In genomic region chr16:58670643-58671042, GRCm38 (mm10) we compare ENCODE assay signal across 8 mouse cellular contexts. TPM values are rescaled to one million over a fixed set of nuclear protein-coding genes. Genes with fewer than 3 reads are reported as not detected.
DNase-seq lines count a peak whose midpoint lies in the region; ATAC-seq and TF ChIP-seq lines count a peak whose summit lies in the region.

No protein-coding gene starts in this region.

- no peaks in the 10 kb centered on the region for H3K27me3 ChIP-seq in forebrain, embryonic 15.5 days
- no peaks in the 10 kb centered on the region for H3K27me3 ChIP-seq in liver, adult 2 months (ENCODE audit: control insufficient read depth, insufficient read depth, low read length)
- H3K27me3 ChIP-seq in stomach, embryonic 15.5 days (replicated peaks): no peaks in the 10 kb centered on the region

- peaks cover 10% of the 10 kb centered on the region; the same call in 1 of the 2 replicates for H3K79me2 ChIP-seq in liver, adult 2 months (ENCODE audit: control insufficient read depth, insufficient read depth, low read length)

- DNase-seq in frontal cortex, postnatal 10 days (ENCODE audit: low spot score in 2 of 2): no peak
- DNase-seq in liver, adult 2 months (ENCODE audit: extremely low read depth, low read depth, low spot score): peak; percentile 46
- no peak for DNase-seq in adrenal gland, adult 18-20 months (ENCODE audit: low spot score in 2 of 2)
- DNase-seq in adrenal gland, postnatal 14 days: no peak

- H3K36me3 ChIP-seq in forebrain, embryonic 15.5 days: peaks cover 19% of the 10 kb centered on the region
- H3K36me3 ChIP-seq in liver, adult 2 months (ENCODE audit: control insufficient read depth, insufficient read depth, low read length): peaks cover 23% of the 10 kb centered on the region
- H3K36me3 ChIP-seq in stomach, embryonic 15.5 days: peaks cover 21% of the 10 kb centered on the region

- peak overlapping the region; percentile 77 for H3K4me3 ChIP-seq in forebrain, embryonic 15.5 days
- peak overlapping the region; percentile 88 for H3K4me3 ChIP-seq in liver, adult 2 months (ENCODE audit: insufficient read depth, low read depth, low read length)
- peak overlapping the region; percentile 97 for H3K4me3 ChIP-seq in stomach, embryonic 15.5 days (replicated peaks)

- peak overlapping the region; percentile 84 for H3K27ac ChIP-seq in forebrain, embryonic 15.5 days (replicated peaks)
- H3K27ac ChIP-seq in liver, adult 2 months (replicated peaks; ENCODE audit: insufficient read depth, low read depth, low read length): peak overlapping the region; percentile 90
- peak overlapping the region; percentile 95 for H3K27ac ChIP-seq in stomach, embryonic 15.5 days

- TF ChIP-seq POLR2A in liver, adult 2 months (IDR thresholded peaks at IDR 0.05; ENCODE audit: extremely low read depth, insufficient read depth, low read length): no peak

- H3K9ac ChIP-seq in forebrain, embryonic 15.5 days (replicated peaks): peak overlapping the region; percentile 68
- peak overlapping the region; percentile 90 for H3K9ac ChIP-seq in liver, adult 2 months (ENCODE audit: low read depth, low read length)
- peak overlapping the region; percentile 86 for H3K9ac ChIP-seq in stomach, embryonic 15.5 days

- WGBS in forebrain, embryonic 15.5 days: under 1% methylated on average over 25 of the region's 25 CpGs
- WGBS in liver, adult 2 months: under 1% methylated on average over 25 of the region's 25 CpGs
- under 1% methylated on average over 25 of the region's 25 CpGs for WGBS in stomach, embryonic 15.5 days

- TF ChIP-seq CTCF in liver, adult 2 months (IDR thresholded peaks at IDR 0.05; ENCODE audit: low read depth, low read length): no peak

- ATAC-seq in frontal cortex, adult (ENCODE audit: low TSS enrichment): peak; percentile 20; the same call in 1 of the 2 replicates
- ATAC-seq in CD4-positive, CD25-positive, alpha-beta regulatory T cell, adult 4 months: peak; percentile 33
- ATAC-seq in forebrain, embryonic 15.5 days (replicated peaks): peak; percentile 51
- ATAC-seq in stomach, embryonic 15.5 days (ENCODE audit: insufficient read depth, low FRiP score, low read depth): no peak

- H3K4me2 ChIP-seq in forebrain, embryonic 15.5 days (replicated peaks): peak overlapping the region; percentile 75
- H3K4me2 ChIP-seq in stomach, embryonic 15.5 days: peak overlapping the region; percentile 66

- H3K9me3 ChIP-seq in forebrain, embryonic 15.5 days: no peaks in the 10 kb centered on the region
- H3K9me3 ChIP-seq in stomach, embryonic 15.5 days: no peaks in the 10 kb centered on the region

- H3K4me1 ChIP-seq in forebrain, embryonic 15.5 days: peaks cover 9% of the 10 kb centered on the region; the same call in 1 of the 2 replicates
- peaks cover 10% of the 10 kb centered on the region; the same call in 1 of the 2 replicates for H3K4me1 ChIP-seq in liver, adult 2 months (ENCODE audit: control insufficient read depth, insufficient read depth, low read length)
- no peaks in the 10 kb centered on the region for H3K4me1 ChIP-seq in stomach, embryonic 15.5 days

RNA-seq across cellular contexts. Expression of gene Cpox, which starts 0.6 kb away (rescaled TPM):
- 10 to 100 TPM; 48.3 to 55.6 TPM for polyA plus RNA-seq in CD4-positive, CD25-positive, alpha-beta regulatory T cell, adult 4 months (2017; shearing (Covaris generic))
- polyA plus RNA-seq in forebrain, embryonic 15.5 days (2015; fragmentation: Nextera tagmentation; extraction: Ambion mirVana): 12.2 and 13.1 TPM in 2 replicates
- total RNA-seq in liver, adult 2 months (2014; rRNA removed): 59.9 and 68.1 TPM in 2 replicates
- 65.0 and 75.2 TPM in 2 replicates for polyA plus RNA-seq in liver, adult 2 months (2012; rRNA removed)
- polyA plus RNA-seq in stomach, embryonic 15.5 days (2015; fragmentation: Nextera tagmentation; extraction: Ambion mirVana): 64.4 and 80.4 TPM in 2 replicates
- 10 to 100 TPM; 11.4 to 14.5 TPM for total RNA-seq in adrenal gland, adult 18-20 months (2021)
- 20.5 and 27.8 TPM in 2 replicates for total RNA-seq in adrenal gland, postnatal 14 days (2021)

RNA-seq across cellular contexts. Expression of gene E330017A01Rik, which starts 32.1 kb away (rescaled TPM):
- not detected for polyA plus RNA-seq in CD4-positive, CD25-positive, alpha-beta regulatory T cell, adult 4 months (2017; shearing (Covaris generic))
- polyA plus RNA-seq in forebrain, embryonic 15.5 days (2015; fragmentation: Nextera tagmentation; extraction: Ambion mirVana): not detected in 2 replicates
- not detected in 2 replicates for total RNA-seq in liver, adult 2 months (2014; rRNA removed)
- polyA plus RNA-seq in liver, adult 2 months (2012; rRNA removed): not detected in 2 replicates
- not detected in 2 replicates for polyA plus RNA-seq in stomach, embryonic 15.5 days (2015; fragmentation: Nextera tagmentation; extraction: Ambion mirVana)
- total RNA-seq in adrenal gland, adult 18-20 months (2021): not detected
- total RNA-seq in adrenal gland, postnatal 14 days (2021): not detected in 2 replicates

RNA-seq across cellular contexts. Expression of gene Gpr15, which starts 48.2 kb away (rescaled TPM):
- polyA plus RNA-seq in CD4-positive, CD25-positive, alpha-beta regulatory T cell, adult 4 months (2017; shearing (Covaris generic)): 10 to 100 TPM; 35.4 to 55.3 TPM
- 0.23 TPM in 1 of 2 replicates, not detected in the other for polyA plus RNA-seq in forebrain, embryonic 15.5 days (2015; fragmentation: Nextera tagmentation; extraction: Ambion mirVana)
- total RNA-seq in liver, adult 2 months (2014; rRNA removed): not detected in 2 replicates
- polyA plus RNA-seq in liver, adult 2 months (2012; rRNA removed): 0.10 TPM in 1 of 2 replicates, not detected in the other
- 0.08 and 0.12 TPM in 2 replicates for polyA plus RNA-seq in stomach, embryonic 15.5 days (2015; fragmentation: Nextera tagmentation; extraction: Ambion mirVana)
- not detected for total RNA-seq in adrenal gland, adult 18-20 months (2021)
- total RNA-seq in adrenal gland, postnatal 14 days (2021): not detected in 2 replicates

RNA-seq across cellular contexts. Expression of gene Gm813, which starts 53.9 kb away (rescaled TPM):
- not detected for polyA plus RNA-seq in CD4-positive, CD25-positive, alpha-beta regulatory T cell, adult 4 months (2017; shearing (Covaris generic))
- polyA plus RNA-seq in forebrain, embryonic 15.5 days (2015; fragmentation: Nextera tagmentation; extraction: Ambion mirVana): not detected in 2 replicates
- total RNA-seq in liver, adult 2 months (2014; rRNA removed): not detected in 2 replicates
- not detected in 2 replicates for polyA plus RNA-seq in liver, adult 2 months (2012; rRNA removed)
- polyA plus RNA-seq in stomach, embryonic 15.5 days (2015; fragmentation: Nextera tagmentation; extraction: Ambion mirVana): not detected in 2 replicates
- total RNA-seq in adrenal gland, adult 18-20 months (2021): not detected
- not detected in 2 replicates for total RNA-seq in adrenal gland, postnatal 14 days (2021)

RNA-seq across cellular contexts. Expression of gene Cldnd1, which starts 57.1 kb away (rescaled TPM):
- 100 to 1,000 TPM; 201 to 243 TPM for polyA plus RNA-seq in CD4-positive, CD25-positive, alpha-beta regulatory T cell, adult 4 months (2017; shearing (Covaris generic))
- 109 and 112 TPM in 2 replicates for polyA plus RNA-seq in forebrain, embryonic 15.5 days (2015; fragmentation: Nextera tagmentation; extraction: Ambion mirVana)
- 8.4 and 9.1 TPM in 2 replicates for total RNA-seq in liver, adult 2 months (2014; rRNA removed)
- polyA plus RNA-seq in liver, adult 2 months (2012; rRNA removed): 30.5 and 32.3 TPM in 2 replicates
- polyA plus RNA-seq in stomach, embryonic 15.5 days (2015; fragmentation: Nextera tagmentation; extraction: Ambion mirVana): 111 and 117 TPM in 2 replicates
- total RNA-seq in adrenal gland, adult 18-20 months (2021): 10 to 100 TPM; 67.0 to 77.6 TPM
- total RNA-seq in adrenal gland, postnatal 14 days (2021): 68.9 and 82.2 TPM in 2 replicates

Comparison
In these comparisons a context has a peak if more than half of its experiments do, and no peak if none do; other contexts are left out.
1. RNA of gene Gpr15, which starts 48.2 kb away (polyA plus RNA-seq): 35.4 to 55.3 TPM in CD4-positive, CD25-positive, alpha-beta regulatory T cell, adult 4 months; 0.23 TPM in forebrain, embryonic 15.5 days, 0.10 TPM in liver, adult 2 months and 0.08 to 0.12 TPM in stomach, embryonic 15.5 days; every median in the first group is over 10 times any median in the second.
2. Peak in every context shown above with its lines, with median percentiles within 50 percentile points of each other: H3K27ac ChIP-seq, H3K4me3 ChIP-seq and H3K9ac ChIP-seq.